Mouse (Mus musculus) bone marrow macrophage, adult 2 months (primary cell): ENCODE measurements around the gene Sept11.

Source experiments
- CTCF ChIP-seq: IDR thresholded peaks from 2 replicates; pipeline ENCODE4 v1.5.1; 2012; ENCODE audit warnings: low read depth, mild to moderate bottlenecking, low read length, moderate library complexity
- POLR2A ChIP-seq: IDR thresholded peaks from 2 replicates; pipeline ENCODE4 v1.6.1; 2012; ENCODE audit warnings: mild to moderate bottlenecking, low read depth, low read length, borderline replicate concordance

DNA sequence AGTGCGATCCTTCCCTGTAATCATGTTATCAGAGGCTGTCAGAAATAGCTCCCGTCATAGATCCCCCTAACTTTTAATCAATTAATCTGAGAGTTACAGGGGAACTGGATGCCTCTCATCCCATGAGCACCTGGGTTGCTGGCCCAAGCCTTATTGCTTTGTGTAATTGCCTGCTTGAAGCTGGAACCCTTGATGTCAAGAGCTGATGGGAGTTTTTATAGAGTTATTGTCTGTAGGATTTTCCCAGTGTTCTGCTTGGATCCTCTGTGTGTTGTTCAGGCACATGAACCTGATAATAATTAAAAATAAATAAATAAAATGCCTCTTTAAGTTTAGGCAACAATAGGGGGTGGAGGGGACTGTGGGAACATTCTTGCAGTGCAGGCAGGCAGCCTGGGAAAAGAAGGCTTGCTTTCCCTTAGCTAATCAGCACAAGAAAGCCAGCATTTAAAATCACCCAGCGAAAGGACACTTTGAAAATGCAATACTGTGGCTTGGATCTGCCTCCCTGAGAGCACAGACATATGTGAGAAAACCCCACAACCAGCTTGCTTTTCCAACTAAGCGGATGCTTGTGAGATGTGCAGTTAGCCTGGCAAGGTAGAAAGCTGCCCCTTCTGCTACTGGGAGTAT, 33.8 kb downstream of the Sept11 start:
- no peak for TF ChIP-seq POLR2A
- no peak for TF ChIP-seq CTCF
